Mouse (Mus musculus) G1E (cell line): ENCODE data around the gene Ephb1. TPM values are rescaled to one million over a fixed set of nuclear protein-coding genes. Genes with fewer than 3 reads are reported as not detected.

ENCODE experiments used
- ATAC-seq: 2 replicates; pipeline ENCODE4 v1.8.0; 2016; ENCODE audit warnings: mild to moderate bottlenecking; ENCODE audit not compliant: insufficient number of reproducible peaks, poor library complexity, low FRiP score, severe bottlenecking; ENCODE audit errors: extremely low read depth
- DNase-seq: peaks from one replicate; pipeline ENCODE4 v3.0.0; 2012; ENCODE audit warnings: low spot score
- H3K27me3 ChIP-seq: 2 replicates; pipeline ENCODE4 v1.6.1; 2012; ENCODE audit warnings: mild to moderate bottlenecking, low read length, inconsistent platforms; ENCODE audit not compliant: insufficient read depth
- H3K36me3 ChIP-seq: replicated peaks from 2 replicates; pipeline ENCODE3; 2012; ENCODE audit warnings: mild to moderate bottlenecking, inconsistent platforms
- H3K4me1 ChIP-seq: 2 replicates; pipeline ENCODE4 v1.6.1; 2012; ENCODE audit warnings: low read depth, low read length, inconsistent platforms, mixed read lengths; ENCODE audit not compliant: insufficient read depth
- H3K4me3 ChIP-seq: 2 replicates; pipeline ENCODE4 v1.5.1; 2012; ENCODE audit warnings: low read depth, mild to moderate bottlenecking, inconsistent platforms, low read length, moderate library complexity, mixed read lengths
- H3K9me3 ChIP-seq: replicated peaks from 2 replicates; pipeline ENCODE4 v1.6.1; 2012; ENCODE audit warnings: inconsistent platforms
- CTCF ChIP-seq: IDR thresholded peaks from 2 replicates; pipeline ENCODE4 v1.5.1; 2012; ENCODE audit warnings: low read depth, low read length, inconsistent platforms, mixed read lengths
- GATA1 ChIP-seq: IDR thresholded peaks from 2 replicates; pipeline ENCODE4 v1.6.1; 2012; ENCODE audit warnings: borderline replicate concordance, low read length, inconsistent platforms, mixed read lengths
- GATA2 ChIP-seq: IDR thresholded peaks from 2 replicates; pipeline ENCODE4 v1.6.1; 2012; ENCODE audit warnings: low read depth, low read length, inconsistent platforms, borderline replicate concordance
- POLR2AphosphoS5 ChIP-seq: IDR thresholded peaks from 2 replicates; pipeline ENCODE4 v1.6.1; 2012; ENCODE audit warnings: low read depth, low read length, inconsistent platforms; ENCODE audit not compliant: insufficient replicate concordance
- TAL1 ChIP-seq: conservative IDR thresholded peaks from 2 replicates; pipeline ENCODE4 v1.6.1; 2012; ENCODE audit warnings: low read depth, low read length, inconsistent platforms, mixed read lengths
- polyA plus RNA-seq: library from polyadenylated mRNA; stranded (reverse); fragments of >175 nt; gene quantifications from 2 replicates; pipeline ENCODE4 v1.2.3, GENCODE M21; 2012
- total RNA-seq, 2 experiments: library from RNA; stranded (forward) in 1 of 2; stranded (reverse) in 1 of 2; fragments of 200-1000 nt in 1 of 2; fragments of >200 nt in 1 of 2; fragmentation: Nextera tagmentation in 1 of 2; gene quantifications; 2 replicates each; pipeline ENCODE4 v1.2.3; 2014 to 2017

The Ephb1 gene
- total and polyA plus RNA-seq, 3 experiments = 0.05 TPM; not detected in 2

GRCm38 (mm10) chr9:101999690-102000089 is 354.8 kb downstream of the Ephb1 start:
- DNase-seq (no peak), ATAC-seq (no peak)
- no peaks in the 10 kb centered on the region for H3K27me3 ChIP-seq
- no peak overlapping the region for H3K4me3 ChIP-seq
- H3K36me3 ChIP-seq = no peaks in the 10 kb centered on the region
- TF ChIP-seq CTCF (no peak), POLR2AphosphoS5 (no peak), GATA2 (no peak), GATA1 (no peak), TAL1 (no peak)
- peaks cover 85% of the 10 kb centered on the region for H3K9me3 ChIP-seq
- H3K4me1 ChIP-seq = no peaks in the 10 kb centered on the region

- DNase-seq (no peak), ATAC-seq (no peak)
- H3K27me3 ChIP-seq = no peaks in the 10 kb centered on the region
- no peak overlapping the region for H3K4me3 ChIP-seq
- TF ChIP-seq TAL1 (no peak), GATA1 (no peak), CTCF (no peak), GATA2 (no peak), POLR2AphosphoS5 (no peak)
- H3K36me3 ChIP-seq = no peaks in the 10 kb centered on the region
- H3K4me1 ChIP-seq = no peaks in the 10 kb centered on the region
- H3K9me3 ChIP-seq = peaks cover 77% of the 10 kb centered on the region
Observed at GRCm38 (mm10) chr9:101996771-101997500, 357.6 kb downstream of the Ephb1 start.

- Histone ChIP-seq H3K4me3 (no peak overlapping the region), H3K36me3 (no peaks in the 10 kb centered on the region), H3K27me3 (no peaks in the 10 kb centered on the region), H3K9me3 (peaks cover 74% of the 10 kb centered on the region), H3K4me1 (no peaks in the 10 kb centered on the region)
- no peak for ATAC-seq
- no peak for DNase-seq
- TF ChIP-seq TAL1 = no peak
- TF ChIP-seq GATA1 = no peak
- no peak for TF ChIP-seq CTCF
- no peak for TF ChIP-seq GATA2
- no peak for TF ChIP-seq POLR2AphosphoS5
Observed at GRCm38 (mm10) chr9:101996183-101996582, 358.3 kb downstream of the Ephb1 start.

- no peak for ATAC-seq
- peaks cover 71% of the 10 kb centered on the region for H3K9me3 ChIP-seq
- no peaks in the 10 kb centered on the region for H3K4me1 ChIP-seq
- no peak overlapping the region for H3K4me3 ChIP-seq
- no peaks in the 10 kb centered on the region for H3K36me3 ChIP-seq
- H3K27me3 ChIP-seq = no peaks in the 10 kb centered on the region
- TF ChIP-seq POLR2AphosphoS5 (no peak), CTCF (no peak), GATA1 (no peak), GATA2 (no peak), TAL1 (no peak)
- no peak for DNase-seq
Observed at GRCm38 (mm10) chr9:101995423-101996156, 358.9 kb downstream of the Ephb1 start.

GRCm38 (mm10) chr9:101994086-101994485 is 360.4 kb downstream of the Ephb1 start:
- no peak overlapping the region for H3K4me3 ChIP-seq
- H3K36me3 ChIP-seq = no peaks in the 10 kb centered on the region
- H3K4me1 ChIP-seq = no peaks in the 10 kb centered on the region
- H3K27me3 ChIP-seq = no peaks in the 10 kb centered on the region
- TF ChIP-seq CTCF (no peak), GATA1 (no peak), GATA2 (no peak), POLR2AphosphoS5 (no peak), TAL1 (no peak)
- ATAC-seq = no peak
- peaks cover 73% of the 10 kb centered on the region for H3K9me3 ChIP-seq
- no peak for DNase-seq

GRCm38 (mm10) chr9:101990836-101991235 is 363.7 kb downstream of the Ephb1 start:
- H3K4me3 ChIP-seq = no peak overlapping the region
- H3K27me3 ChIP-seq = no peaks in the 10 kb centered on the region
- TF ChIP-seq TAL1 = no peak
- TF ChIP-seq POLR2AphosphoS5 = no peak
- TF ChIP-seq GATA2 = no peak
- no peak for TF ChIP-seq CTCF
- TF ChIP-seq GATA1 = no peak
- peaks cover 67% of the 10 kb centered on the region for H3K9me3 ChIP-seq
- ATAC-seq (no peak), DNase-seq (no peak)
- H3K36me3 ChIP-seq = no peaks in the 10 kb centered on the region
- no peaks in the 10 kb centered on the region for H3K4me1 ChIP-seq
